Mouse (Mus musculus) E14TG2a.4 (cell line): ENCODE data around the gene Galnt3.

Source experiments
- CTCF ChIP-seq: conservative IDR thresholded peaks from 2 replicates; pipeline ENCODE4 v1.5.1; 2014; ENCODE audit warnings: low read length
- NANOG ChIP-seq: IDR thresholded peaks from 2 replicates; pipeline ENCODE4 v1.6.1; 2014; ENCODE audit warnings: borderline replicate concordance, low read length, mixed read lengths
- POU5F1 ChIP-seq: IDR thresholded peaks from 2 replicates; pipeline ENCODE4 v1.6.1; 2014; ENCODE audit warnings: low read length, borderline replicate concordance

GRCm38 (mm10) chr2:66142268-66142667 is 17.5 kb upstream of the Galnt3 start:
- no peak for TF ChIP-seq CTCF
- no peak for TF ChIP-seq NANOG
- TF ChIP-seq POU5F1: no peak
